Mouse (Mus musculus) testis, adult 2 months (tissue): ENCODE measurements around the gene Clta.

Experiments used
- CTCF ChIP-seq: fragments of 200-500 bp; IDR thresholded peaks from 2 replicates; pipeline ENCODE4 v1.5.1; 2012; ENCODE audit warnings: low read depth, mild to moderate bottlenecking, inconsistent platforms, low read length, moderate library complexity; ENCODE audit not compliant: control insufficient read depth, insufficient read depth, insufficient replicate concordance
- POLR2A ChIP-seq: fragments of 200-500 bp; IDR thresholded peaks from 2 replicates; pipeline ENCODE4 v1.6.1; 2012; ENCODE audit warnings: low read depth, mild to moderate bottlenecking, inconsistent platforms, low read length, moderate library complexity; ENCODE audit not compliant: control insufficient read depth

DNA sequence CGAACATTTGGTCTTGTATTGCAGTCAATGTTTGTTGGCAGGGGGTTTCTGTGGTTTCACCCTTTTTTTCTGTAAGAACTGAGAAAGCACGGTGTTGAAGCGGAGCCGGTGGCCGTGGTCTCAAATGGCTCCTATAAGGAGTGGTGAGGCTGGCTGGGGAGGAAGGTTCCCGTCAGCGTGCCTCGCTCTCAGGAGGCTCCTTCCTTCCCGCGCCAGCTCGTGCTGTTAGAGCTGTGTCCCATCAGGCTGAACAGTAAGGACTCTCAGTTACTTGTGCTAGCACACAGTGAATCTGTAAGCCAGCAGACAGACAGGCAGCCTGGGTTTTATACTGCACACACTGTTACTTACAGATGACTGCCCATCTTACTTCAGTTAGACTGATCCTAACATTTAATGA, 18.5 kb downstream of the Clta start:
- no peak for TF ChIP-seq POLR2A
- no peak for TF ChIP-seq CTCF
